Mouse (Mus musculus) thymus, postnatal 10 days (tissue): Measurements from ENCODE around the gene Xrcc1.
"Not testable (repeated sequence)": the region's sequence is repeated elsewhere in the genome, so short reads cannot be mapped to it uniquely, and the experiment has no call there.

ENCODE experiments used
- DNase-seq, 2 experiments: peaks; one replicate each; pipeline ENCODE4 v3.0.0; 2021; ENCODE audit warnings: low spot score in 2 of 2

The Xrcc1 gene

DNA sequence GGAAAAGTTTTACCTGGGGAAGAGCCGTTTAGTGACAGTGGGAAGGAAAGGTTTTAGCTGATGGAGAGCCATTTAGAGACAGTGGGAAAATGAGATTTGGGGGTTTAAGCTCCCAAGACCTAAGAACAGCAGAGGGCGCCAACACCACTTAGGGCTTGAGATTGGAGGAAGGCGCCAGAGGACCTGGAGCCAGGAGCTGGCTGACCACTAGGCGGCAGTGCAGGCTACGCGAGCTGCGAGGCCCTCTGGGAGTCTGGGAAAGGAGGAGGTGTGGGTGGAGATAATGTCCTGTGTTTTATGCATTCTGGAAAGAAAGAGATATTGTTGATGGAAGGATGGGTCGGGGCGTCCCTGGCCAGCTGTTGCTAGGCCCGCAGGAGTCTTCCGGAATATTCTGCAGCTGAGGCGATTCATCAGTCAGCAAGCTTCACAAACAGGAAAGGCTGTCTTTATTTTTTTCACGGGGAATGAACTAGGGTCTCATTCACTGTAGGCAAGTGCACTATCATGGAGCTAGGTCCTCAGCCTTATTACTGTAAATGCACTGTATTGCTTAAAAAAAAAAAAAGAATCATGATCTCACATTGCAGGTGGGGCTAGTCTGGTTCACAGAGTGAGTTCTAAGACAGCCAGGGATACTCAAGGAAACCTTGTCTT is 55.0 kb downstream of the Xrcc1 start:
- DNase-seq, result peak; percentile 86 to 99

DNA sequence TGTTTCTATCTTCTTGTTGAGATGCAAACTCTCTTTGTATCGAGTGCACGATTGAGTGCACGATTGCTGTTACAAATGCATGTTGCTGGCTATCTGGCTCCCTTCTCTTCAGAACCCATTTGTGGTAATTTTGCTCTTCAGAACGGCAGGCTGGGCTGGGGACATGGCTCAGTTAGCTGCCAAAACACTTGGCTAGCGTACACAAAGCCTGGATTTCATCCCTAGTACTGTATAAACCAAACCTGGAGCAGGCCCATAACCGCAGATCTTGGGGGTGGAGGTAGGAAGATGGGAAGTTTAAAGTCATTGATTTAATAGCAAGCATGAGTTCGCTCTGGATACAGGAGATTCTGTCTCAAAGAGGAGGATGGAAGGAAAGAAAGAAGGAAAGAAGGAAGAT is 59.5 kb downstream of the Xrcc1 start:
- DNase-seq, result no peak

DNA sequence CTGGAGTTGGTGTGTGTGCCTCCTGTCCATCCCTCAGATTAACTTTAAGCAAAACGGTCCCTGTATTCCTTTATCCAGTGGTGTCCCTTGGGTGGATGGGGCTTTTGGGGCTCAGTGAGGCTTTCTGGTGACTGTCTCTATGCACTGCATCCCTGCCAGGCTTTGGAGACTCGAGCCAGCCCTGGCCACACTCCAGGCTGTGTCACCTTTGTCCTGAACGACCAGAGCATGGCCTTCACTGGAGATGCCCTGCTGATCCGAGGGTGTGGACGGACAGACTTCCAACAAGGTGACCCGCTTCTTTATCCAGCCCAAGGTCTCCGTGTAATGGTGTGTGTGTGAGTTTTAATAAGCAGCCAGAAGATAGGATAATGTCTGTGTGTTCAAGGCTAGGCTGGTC is 60.0 kb downstream of the Xrcc1 start:
- DNase-seq, result no peak

DNA sequence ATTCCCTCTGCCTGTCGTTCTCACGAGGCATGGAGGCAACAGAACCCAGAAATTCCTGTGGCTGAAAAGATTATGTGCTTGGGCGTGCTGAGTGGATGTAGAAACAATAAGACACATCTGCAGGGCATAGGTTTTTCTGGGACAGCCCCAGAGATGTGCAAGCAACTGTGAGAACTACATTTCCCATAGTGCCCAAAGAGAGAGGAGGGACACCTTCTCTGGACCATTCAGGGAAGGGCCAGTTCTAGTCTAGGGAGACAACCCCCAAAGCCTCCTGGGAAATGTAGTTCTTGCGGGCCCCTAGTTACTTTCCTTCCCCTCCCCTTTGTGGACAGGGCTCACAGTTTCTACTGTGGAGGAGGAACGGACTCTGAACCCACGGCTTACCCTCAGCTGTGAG is 61.9 kb downstream of the Xrcc1 start:
- peak; percentile 79 to 80 for DNase-seq

DNA sequence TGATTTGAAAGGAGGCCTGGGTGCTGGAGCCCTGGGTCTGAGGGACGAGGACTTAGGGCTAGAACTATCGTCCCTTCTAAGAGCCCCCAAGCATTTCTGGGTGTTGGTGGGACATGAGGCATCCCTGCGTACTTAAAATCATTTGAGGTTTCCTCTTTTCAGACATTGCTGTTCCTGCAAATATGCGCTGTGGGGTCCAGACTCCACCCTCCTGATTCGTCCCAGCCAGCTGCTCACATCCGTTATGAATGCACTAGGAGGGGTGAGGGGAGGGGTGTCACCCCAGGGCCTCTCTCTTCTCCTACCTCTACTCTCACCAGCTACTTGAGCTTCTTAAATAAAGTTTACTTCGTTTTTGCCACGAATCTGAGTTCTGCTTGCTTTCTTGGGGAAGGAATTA is 62.5 kb downstream of the Xrcc1 start:
- peak; percentile 69 to 75 for DNase-seq

DNA sequence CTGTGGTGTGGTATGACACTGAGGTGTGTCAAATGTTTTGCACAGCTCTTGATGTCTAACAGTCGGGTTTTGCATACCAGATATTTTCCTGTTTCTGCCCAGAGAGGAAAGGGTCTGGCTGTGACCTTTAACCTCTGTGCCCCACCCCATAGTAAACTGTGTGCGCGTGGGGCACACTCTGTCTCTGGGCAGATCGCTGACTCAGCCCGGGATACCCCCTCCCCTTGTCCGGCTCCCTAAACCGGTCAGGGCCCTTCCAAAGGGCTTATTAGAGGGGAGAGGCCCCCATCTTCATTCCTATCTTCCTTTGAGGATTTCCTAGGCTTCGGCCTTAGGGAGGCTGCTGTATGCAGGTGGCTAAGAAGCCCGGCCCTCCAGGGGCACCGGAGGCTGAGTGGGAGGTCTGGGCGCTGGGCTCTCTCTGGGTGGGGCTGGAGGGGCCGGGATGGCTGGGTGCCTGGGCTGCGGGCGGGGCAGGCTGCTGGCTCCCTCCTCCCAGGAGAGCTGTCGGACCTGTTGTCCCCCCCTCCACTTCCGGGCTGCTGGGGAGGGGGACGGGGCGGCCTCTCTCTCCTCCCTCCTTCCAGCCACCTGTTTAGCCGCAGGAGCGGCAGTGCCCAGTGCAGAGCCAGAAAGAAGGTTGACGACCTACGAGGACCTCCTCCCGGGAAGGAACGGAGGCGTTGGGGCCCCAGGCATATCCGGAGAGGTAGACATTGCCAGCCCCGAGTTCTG is 64.2 kb downstream of the Xrcc1 start, which contains the start of gene Phldb3:
Phldb3 (plus strand) TSS at position 620 of the 735 bp plus-strand sequence.
- DNase-seq, result peak; percentile 50 to 60

DNA sequence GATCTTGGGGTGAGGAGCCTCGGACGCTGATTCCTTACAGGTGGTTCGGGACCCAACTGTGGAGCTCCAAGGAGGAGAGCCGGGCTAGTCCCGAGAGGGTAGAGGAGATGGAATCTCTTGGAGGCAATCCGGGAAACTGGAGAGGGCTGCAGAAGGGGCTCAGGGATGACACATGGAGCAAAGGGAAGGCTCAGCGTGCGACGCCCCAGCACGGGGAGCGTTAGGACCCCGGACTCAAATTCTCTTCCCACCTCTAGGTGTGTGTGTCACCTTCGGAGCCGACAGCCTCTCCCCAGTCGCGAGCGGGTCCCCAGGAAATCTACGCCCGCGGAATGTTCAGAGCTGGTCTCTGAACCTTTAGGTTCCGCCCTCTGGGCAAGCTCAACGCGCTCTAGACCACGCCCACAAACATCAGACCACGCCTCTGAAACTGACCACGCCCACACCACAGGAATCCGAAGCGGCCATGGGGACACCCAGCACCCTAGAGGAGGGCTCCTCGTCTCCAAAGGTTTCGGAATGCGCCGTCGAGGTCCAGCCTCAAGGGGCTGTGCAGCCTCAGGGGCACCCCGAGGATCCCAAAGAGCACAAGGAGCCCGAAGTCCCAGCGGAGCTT is 64.9 kb downstream of the Xrcc1 start:
- DNase-seq, result peak; percentile 94 to 96

DNA sequence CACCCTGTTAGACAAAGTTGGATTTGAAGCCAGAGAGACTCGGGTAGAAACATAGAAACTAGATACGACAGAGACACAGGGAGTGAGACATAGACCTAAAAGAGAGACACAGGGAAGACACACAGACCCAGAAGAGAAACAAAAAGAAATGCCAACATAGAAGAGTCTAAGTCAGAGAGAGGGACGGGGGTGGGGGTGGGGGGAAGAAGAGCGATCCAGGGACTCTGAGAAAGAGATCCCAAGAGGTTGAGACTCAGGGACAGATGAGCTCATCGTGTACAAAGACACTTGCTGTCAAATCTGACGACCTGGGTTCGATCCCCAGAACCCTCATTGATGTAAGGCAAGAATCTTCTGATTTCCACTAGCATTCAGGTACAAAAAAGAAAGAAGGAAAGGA is 65.6 kb downstream of the Xrcc1 start:
- no peak for DNase-seq

DNA sequence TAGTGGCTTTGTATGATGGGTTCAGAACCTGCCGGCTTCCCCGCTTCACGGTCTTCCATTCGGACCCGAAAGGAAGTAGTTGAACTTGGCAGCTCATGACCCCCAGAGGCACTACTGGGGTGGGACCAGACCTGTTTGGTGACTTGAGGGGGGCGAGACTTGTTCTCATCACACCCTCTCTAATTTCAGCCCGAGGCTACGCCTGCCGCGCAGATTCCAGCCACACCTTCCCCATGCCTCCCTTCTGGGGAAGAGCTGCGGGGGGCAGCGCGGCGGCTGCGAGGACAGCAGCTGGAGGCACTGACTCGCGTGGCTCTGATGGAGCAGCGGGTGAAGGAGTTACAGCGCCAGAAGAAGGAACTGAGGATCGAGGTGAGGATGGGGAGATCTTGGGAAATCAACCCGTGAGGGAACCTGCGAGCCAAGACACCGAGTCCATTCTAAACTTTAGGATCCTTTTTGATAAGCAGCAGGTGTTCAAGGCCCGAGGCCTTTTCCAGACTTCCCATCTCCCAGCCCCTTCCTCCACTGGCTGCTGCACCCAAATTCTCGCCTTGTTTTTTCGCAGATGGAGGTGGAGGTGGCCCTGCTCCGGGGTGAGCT is 66.3 kb downstream of the Xrcc1 start:
- DNase-seq, result no peak

DNA sequence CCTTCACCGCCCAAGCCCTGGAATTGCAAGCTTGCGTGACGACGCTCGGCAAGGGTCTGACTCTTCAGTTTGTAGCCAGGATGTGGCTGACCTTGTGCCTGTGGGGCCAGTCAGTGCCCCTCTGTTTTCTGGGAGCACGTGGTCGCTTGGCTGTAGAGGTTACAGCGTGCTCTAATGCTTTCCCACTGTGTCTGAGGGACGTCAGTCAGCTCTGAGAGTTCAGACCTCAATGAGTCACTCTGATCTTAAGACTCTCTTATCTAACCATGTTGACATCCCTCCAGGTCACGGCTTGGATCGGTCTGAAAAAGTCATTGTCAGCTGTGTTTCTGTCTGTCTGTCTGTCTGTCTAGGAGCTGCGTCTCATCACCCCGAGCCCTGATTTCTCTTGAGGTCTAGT is 68.7 kb downstream of the Xrcc1 start:
- no peak for DNase-seq

DNA sequence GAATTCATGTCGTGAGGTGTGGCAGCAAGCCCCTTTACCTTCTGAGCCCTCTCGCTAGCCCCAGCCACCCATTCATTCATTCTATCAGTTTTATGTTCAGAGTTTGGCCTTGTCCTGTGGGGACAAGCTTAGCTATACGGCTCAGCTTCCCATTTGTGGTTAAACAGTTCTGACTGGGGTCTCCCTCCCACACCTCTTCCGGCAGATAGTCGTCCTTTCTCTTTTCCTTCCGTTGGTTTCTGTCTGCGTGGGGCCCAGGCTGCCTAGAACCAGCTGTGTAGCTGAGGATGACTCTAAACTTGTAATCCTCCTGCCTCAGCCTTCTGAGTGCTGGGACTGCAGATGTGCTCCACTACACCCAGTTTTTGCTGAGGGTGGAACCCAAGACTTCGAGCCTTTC is 71.7 kb downstream of the Xrcc1 start:
- DNase-seq, result no peak

DNA sequence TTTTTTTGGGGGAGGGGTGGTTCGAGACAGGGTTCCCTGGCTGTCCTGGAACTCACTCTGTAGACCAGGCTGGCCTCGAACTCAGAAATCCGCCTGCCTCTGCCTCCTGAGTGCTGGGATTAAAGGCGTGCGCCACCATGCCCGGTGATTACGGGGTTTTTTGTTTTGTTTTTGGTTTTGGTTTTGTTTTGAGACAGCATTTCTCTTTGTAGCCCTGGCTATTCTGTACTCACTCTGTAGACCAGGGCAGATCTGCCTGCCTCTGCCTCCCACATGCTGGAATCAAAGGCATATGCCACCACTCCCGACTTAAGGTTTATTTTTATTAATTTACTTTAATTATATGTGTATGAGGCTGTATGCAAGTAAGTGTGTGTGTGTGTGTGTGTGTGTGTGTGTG is 72.3 kb downstream of the Xrcc1 start:
- not testable (repeated sequence) for DNase-seq

DNA sequence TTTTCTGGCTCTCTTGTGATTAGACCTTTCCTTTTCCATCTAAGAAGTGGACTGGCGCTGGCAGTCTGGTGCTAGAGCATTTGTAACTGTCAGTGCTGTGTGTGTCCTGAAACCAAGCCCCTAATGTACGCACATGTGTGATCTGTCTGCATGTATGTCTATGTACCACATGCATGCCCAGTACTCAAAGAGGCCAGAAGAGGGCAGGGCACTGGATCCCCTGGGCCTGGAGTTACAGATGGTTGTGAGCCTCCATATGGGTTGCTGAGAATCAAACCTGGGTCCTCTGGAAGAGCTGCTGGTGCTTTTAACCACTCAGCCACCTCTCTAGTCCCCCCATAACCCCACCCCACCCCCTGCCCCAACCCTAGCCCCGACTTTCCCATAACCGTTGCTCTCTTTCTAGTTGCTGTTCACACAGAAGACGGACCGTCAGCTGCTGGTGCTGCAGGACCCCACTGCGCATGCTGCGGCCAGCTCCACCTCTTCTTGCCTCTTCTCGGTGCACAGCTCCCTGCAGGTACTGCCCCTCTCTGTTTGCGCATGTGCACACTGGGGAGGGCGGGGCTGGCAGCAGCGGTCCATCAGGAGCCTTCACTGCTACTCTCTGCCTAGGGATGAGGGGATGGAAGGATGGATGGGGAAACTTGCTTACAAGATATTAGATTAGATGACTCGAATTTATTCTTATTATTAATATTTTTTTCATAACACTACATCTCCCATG is 73.7 kb downstream of the Xrcc1 start:
- no peak for DNase-seq

DNA sequence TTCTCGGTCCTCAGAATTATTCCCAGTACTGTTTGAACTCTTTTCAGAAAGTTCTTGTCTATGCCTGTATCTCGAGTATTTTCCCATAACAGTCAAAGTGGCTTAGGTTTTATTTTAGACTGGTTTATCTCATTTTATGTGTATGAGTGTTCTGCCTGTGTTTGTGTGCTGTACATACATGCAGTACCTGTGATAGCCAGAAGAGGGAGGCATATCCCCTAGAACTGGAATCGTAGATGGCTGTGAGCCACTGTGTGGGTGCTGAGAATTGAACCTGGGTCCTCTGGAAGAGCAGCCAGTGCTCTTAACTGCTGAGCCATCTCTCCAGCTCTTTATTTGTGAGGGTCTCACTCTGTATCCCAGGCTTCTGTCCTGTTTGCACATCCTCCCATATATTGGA is 75.1 kb downstream of the Xrcc1 start:
- DNase-seq, result no peak

DNA sequence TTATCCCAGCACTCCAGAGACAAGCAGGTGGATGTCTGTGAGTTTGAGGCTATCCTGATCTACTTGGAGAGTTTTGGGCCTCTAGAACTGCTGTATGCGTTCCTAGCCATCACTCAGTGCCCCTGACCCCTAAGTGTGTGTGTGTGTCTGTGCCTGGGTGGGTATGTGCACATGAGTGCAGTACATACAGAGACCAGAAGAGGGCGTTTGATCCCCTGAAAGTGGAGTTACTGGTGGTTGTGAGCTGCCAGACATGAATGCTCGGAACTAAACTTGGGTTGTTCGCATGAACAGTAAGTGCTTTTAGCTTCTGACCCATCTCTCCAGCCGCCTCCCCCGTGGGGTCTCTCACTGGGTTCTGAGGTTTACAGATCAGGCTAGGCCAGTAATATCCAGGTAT is 76.9 kb downstream of the Xrcc1 start:
- no peak for DNase-seq
